Mouse (Mus musculus) hindbrain, embryonic 16.5 days (tissue): ENCODE data around the gene Pla2g12b. TPM values are rescaled to one million over a fixed set of nuclear protein-coding genes. Genes with fewer than 3 reads are reported as not detected.
"Not testable (repeated sequence)": the region's sequence is repeated elsewhere in the genome, so short reads cannot be mapped to it uniquely, and the experiment has no call there.

Experiments
- ATAC-seq: fragments of 200-750 bp; cut with Nextera tagmentation; 2 replicates; pipeline ENCODE4 v1.8.0; 2017; ENCODE audit warnings: moderate TSS enrichment, moderate library complexity
- H3K27ac ChIP-seq: fragments of 300-500 bp; sonication (generic); 2 replicates; pipeline ENCODE4 v1.5.1; 2014; ENCODE audit warnings: low read depth, mild to moderate bottlenecking, control low read depth, low read length, moderate library complexity
- H3K27me3 ChIP-seq: fragments of 300-500 bp; sonication (generic); replicated peaks from 2 replicates; pipeline ENCODE4 v1.6.1; 2014; ENCODE audit warnings: low read length; ENCODE audit not compliant: control insufficient read depth, insufficient read depth
- H3K36me3 ChIP-seq: fragments of 300-500 bp; sonication (generic); 2 replicates; pipeline ENCODE4 v1.6.1; 2014; ENCODE audit warnings: mild to moderate bottlenecking, low read length, moderate library complexity, mixed read lengths; ENCODE audit not compliant: control insufficient read depth, insufficient read depth
- H3K4me1 ChIP-seq: fragments of 300-500 bp; sonication (generic); 2 replicates; pipeline ENCODE4 v1.6.1; 2014; ENCODE audit warnings: low read depth, low read length; ENCODE audit not compliant: control insufficient read depth, insufficient read depth
- H3K4me2 ChIP-seq: fragments of 300-500 bp; sonication (generic); 2 replicates; pipeline ENCODE4 v1.6.1; 2014; ENCODE audit warnings: mild to moderate bottlenecking, low read length, control low read depth, moderate library complexity
- H3K4me3 ChIP-seq: fragments of 300-500 bp; sonication (generic); 2 replicates; pipeline ENCODE4 v1.5.1; 2014; ENCODE audit warnings: mild to moderate bottlenecking, low read length, control low read depth, moderate library complexity
- H3K9ac ChIP-seq: fragments of 300-500 bp; sonication (generic); 2 replicates; pipeline ENCODE4 v1.6.1; 2014; ENCODE audit warnings: low read depth, mild to moderate bottlenecking, control low read depth, low read length, moderate library complexity
- H3K9me3 ChIP-seq: fragments of 300-500 bp; sonication (generic); 2 replicates; pipeline ENCODE4 v1.6.1; 2014; ENCODE audit warnings: mild to moderate bottlenecking, low read length, moderate library complexity; ENCODE audit not compliant: control insufficient read depth
- WGBS: fragments of 180-500 bp; shearing (Covaris S2); extraction: QIAGEN DNeasy Blood & Tissue Kit; methylation state at CpG from one replicate; pipeline ENCODE4 v1.1.7; 2014; 5-methylcytosine and 5-hydroxymethylcytosine counted together
- polyA plus RNA-seq: library from polyadenylated mRNA; unstranded; fragments of >200 nt; fragmentation: Nextera tagmentation; extraction: Ambion mirVana; gene quantifications from 2 replicates; pipeline ENCODE4 v1.2.1, GENCODE M21; 2015

The Pla2g12b gene
- polyA plus RNA-seq, 1 experiment from 2014 or later, result not detected

GRCm38 (mm10) chr10:59368729-59369128 lies 34.7 kb upstream of the Pla2g12b start:
- Histone ChIP-seq H3K4me2 (no peak overlapping the region), H3K9me3 (no peaks in the 10 kb centered on the region), H3K4me3 (no peak overlapping the region), H3K27ac (no peak overlapping the region), H3K4me1 (no peaks in the 10 kb centered on the region), H3K36me3 (peaks cover 32% of the 10 kb centered on the region), H3K9ac (no peak overlapping the region), H3K27me3 (no peaks in the 10 kb centered on the region)
- no peak for ATAC-seq
- 85% methylated on average over 8 of the region's 8 CpGs for WGBS

GRCm38 (mm10) chr10:59369426-59369825 lies 34.0 kb upstream of the Pla2g12b start:
- H3K9ac ChIP-seq, result no peak overlapping the region
- H3K4me3 ChIP-seq, result no peak overlapping the region
- no peaks in the 10 kb centered on the region for H3K27me3 ChIP-seq
- H3K36me3 ChIP-seq, result peaks cover 33% of the 10 kb centered on the region
- ATAC-seq, result no peak
- H3K4me2 ChIP-seq, result no peak overlapping the region
- no peaks in the 10 kb centered on the region for H3K4me1 ChIP-seq
- no peaks in the 10 kb centered on the region for H3K9me3 ChIP-seq
- no peak overlapping the region for H3K27ac ChIP-seq
- 92% methylated on average over 9 of the region's 9 CpGs for WGBS

- Histone ChIP-seq H3K27me3 (no peaks in the 10 kb centered on the region), H3K4me2 (no peak overlapping the region), H3K4me3 (no peak overlapping the region), H3K4me1 (no peaks in the 10 kb centered on the region), H3K9me3 (no peaks in the 10 kb centered on the region), H3K9ac (no peak overlapping the region), H3K36me3 (peaks cover 2% of the 10 kb centered on the region; the same call in 1 of the 2 replicates), H3K27ac (no peak overlapping the region)
- no peak for ATAC-seq
- 96% methylated on average over 10 of the region's 10 CpGs for WGBS
These were observed 25.6 kb upstream of the Pla2g12b start for GRCm38 (mm10) chr10:59377906-59378305.

GRCm38 (mm10) chr10:59378728-59379127 lies 24.7 kb upstream of the Pla2g12b start:
- Histone ChIP-seq H3K27me3 (no peaks in the 10 kb centered on the region), H3K36me3 (peaks cover 1% of the 10 kb centered on the region; the same call in 1 of the 2 replicates), H3K4me3 (no peak overlapping the region), H3K9me3 (no peaks in the 10 kb centered on the region), H3K27ac (no peak overlapping the region), H3K4me1 (no peaks in the 10 kb centered on the region), H3K9ac (no peak overlapping the region), H3K4me2 (no peak overlapping the region)
- ATAC-seq, result no peak
- WGBS, result 97% methylated on average over 4 of the region's 4 CpGs

GRCm38 (mm10) chr10:59379927-59380326 lies 23.5 kb upstream of the Pla2g12b start:
- no peaks in the 10 kb centered on the region for H3K36me3 ChIP-seq
- no peaks in the 10 kb centered on the region for H3K9me3 ChIP-seq
- H3K4me3 ChIP-seq, result no peak overlapping the region
- H3K9ac ChIP-seq, result no peak overlapping the region
- no peaks in the 10 kb centered on the region for H3K4me1 ChIP-seq
- 60% methylated on average over 3 of the region's 3 CpGs for WGBS
- H3K4me2 ChIP-seq, result no peak overlapping the region
- no peaks in the 10 kb centered on the region for H3K27me3 ChIP-seq
- ATAC-seq, result no peak
- no peak overlapping the region for H3K27ac ChIP-seq

GRCm38 (mm10) chr10:59380411-59380821 lies 23.0 kb upstream of the Pla2g12b start:
- no peaks in the 10 kb centered on the region for H3K36me3 ChIP-seq
- H3K27ac ChIP-seq, result no peak overlapping the region
- H3K9ac ChIP-seq, result no peak overlapping the region
- no peak overlapping the region for H3K4me2 ChIP-seq
- no peak for ATAC-seq
- no peaks in the 10 kb centered on the region for H3K4me1 ChIP-seq
- no peak overlapping the region for H3K4me3 ChIP-seq
- H3K9me3 ChIP-seq, result no peaks in the 10 kb centered on the region
- no peaks in the 10 kb centered on the region for H3K27me3 ChIP-seq
- WGBS, result 64% methylated on average over 2 of the region's 2 CpGs

GRCm38 (mm10) chr10:59381563-59381962 lies 21.9 kb upstream of the Pla2g12b start:
- H3K36me3 ChIP-seq, H3K4me2 ChIP-seq, H3K27me3 ChIP-seq, ATAC-seq, H3K4me1 ChIP-seq, H3K27ac ChIP-seq, H3K9ac ChIP-seq, H3K4me3 ChIP-seq, H3K9me3 ChIP-seq: not testable (repeated sequence)
- 83% methylated on average over 6 of the region's 10 CpGs for WGBS

- WGBS, result 83% methylated on average over 7 of the region's 8 CpGs
- no peaks in the 10 kb centered on the region for H3K27me3 ChIP-seq
- peaks cover 9% of the 10 kb centered on the region for H3K9me3 ChIP-seq
- no peak overlapping the region for H3K9ac ChIP-seq
- no peak overlapping the region for H3K27ac ChIP-seq
- no peak overlapping the region for H3K4me3 ChIP-seq
- H3K4me2 ChIP-seq, result no peak overlapping the region
- no peaks in the 10 kb centered on the region for H3K4me1 ChIP-seq
- H3K36me3 ChIP-seq, result no peaks in the 10 kb centered on the region; the same call in 1 of the 2 replicates
- no peak for ATAC-seq
These were observed 16.5 kb upstream of the Pla2g12b start for GRCm38 (mm10) chr10:59386951-59387350.

GRCm38 (mm10) chr10:59389652-59390051 lies 13.8 kb upstream of the Pla2g12b start:
- peaks cover 9% of the 10 kb centered on the region for H3K9me3 ChIP-seq
- WGBS, result 94% methylated on average over 3 of the region's 3 CpGs
- no peak overlapping the region for H3K27ac ChIP-seq
- H3K4me1 ChIP-seq, result no peaks in the 10 kb centered on the region
- H3K9ac ChIP-seq, result no peak overlapping the region
- no peak overlapping the region for H3K4me3 ChIP-seq
- no peaks in the 10 kb centered on the region; the same call in 1 of the 2 replicates for H3K36me3 ChIP-seq
- H3K27me3 ChIP-seq, result no peaks in the 10 kb centered on the region
- no peak overlapping the region for H3K4me2 ChIP-seq
- no peak for ATAC-seq

- 74% methylated on average over 4 of the region's 4 CpGs for WGBS
- H3K9ac ChIP-seq, result no peak overlapping the region
- no peaks in the 10 kb centered on the region for H3K4me1 ChIP-seq
- H3K4me3 ChIP-seq, result no peak overlapping the region
- ATAC-seq, result no peak
- H3K9me3 ChIP-seq, result peaks cover 9% of the 10 kb centered on the region
- H3K27me3 ChIP-seq, result no peaks in the 10 kb centered on the region
- H3K36me3 ChIP-seq, result no peaks in the 10 kb centered on the region; the same call in 1 of the 2 replicates
- H3K4me2 ChIP-seq, result no peak overlapping the region
- H3K27ac ChIP-seq, result no peak overlapping the region
These were observed 11.6 kb upstream of the Pla2g12b start for GRCm38 (mm10) chr10:59391907-59392306.
